Mouse (Mus musculus) megakaryocyte progenitor cell, adult 5-6 weeks (primary cell): ENCODE data around the gene Dact3. TPM values are rescaled to one million over a fixed set of nuclear protein-coding genes. Genes with fewer than 3 reads are reported as not detected.

Experiments used
- total RNA-seq, 2 experiments: library from RNA; stranded (forward) in 1 of 2; stranded (reverse) in 1 of 2; fragments of 157-497, 149-512 nt in 1 of 2; fragments of 200-1000 nt in 1 of 2; gene quantifications; 2 replicates each; pipeline versions ENCODE4 v1.2.3 to v1.2.4; 2015 to 2017

The Dact3 gene
- total RNA-seq, 2 experiments from 2014 or later: 0.04 TPM; not detected in 1

Other genes with a start within 250 kb of the Dact3 start
- not detected in 2 replicates for gene Ceacam15, start 199.6 kb upstream of the Dact3 start, total RNA-seq (2015)
- not detected in 2 replicates for gene Ceacam15, start 199.6 kb upstream of the Dact3 start, total RNA-seq (2017)
- not detected in 2 replicates for gene Ceacam9, start 153.4 kb upstream of the Dact3 start, total RNA-seq (2015)
- not detected in 2 replicates for gene Ceacam9, start 153.4 kb upstream of the Dact3 start, total RNA-seq (2017)
- 162 and 164 TPM in 2 replicates for gene Ap2s1, start 136.9 kb upstream of the Dact3 start, total RNA-seq (2015)
- 73.9 and 88.7 TPM in 2 replicates for gene Ap2s1, start 136.9 kb upstream of the Dact3 start, total RNA-seq (2017)
- gene Slc1a5, start 94.0 kb upstream of the Dact3 start, total RNA-seq (2015): 73.2 and 79.5 TPM in 2 replicates
- 39.1 and 48.3 TPM in 2 replicates for gene Slc1a5, start 94.0 kb upstream of the Dact3 start, total RNA-seq (2017)
- gene Strn4, start 59.4 kb upstream of the Dact3 start, total RNA-seq (2015): 28.2 and 39.0 TPM in 2 replicates
- gene Strn4, start 59.4 kb upstream of the Dact3 start, total RNA-seq (2017): 40.0 and 43.5 TPM in 2 replicates
- 11.5 and 13.1 TPM in 2 replicates for gene Fkrp, start 58.6 kb upstream of the Dact3 start, total RNA-seq (2015)
- gene Fkrp, start 58.6 kb upstream of the Dact3 start, total RNA-seq (2017): 9.8 and 14.3 TPM in 2 replicates
- 6.2 and 8.8 TPM in 2 replicates for gene Prkd2, start 32.4 kb upstream of the Dact3 start, total RNA-seq (2015)
- gene Prkd2, start 32.4 kb upstream of the Dact3 start, total RNA-seq (2017): 6.0 and 8.8 TPM in 2 replicates
- gene Gng8, start 16.5 kb downstream of the Dact3 start, total RNA-seq (2015): not detected in 2 replicates
- gene Gng8, start 16.5 kb downstream of the Dact3 start, total RNA-seq (2017): not detected in 2 replicates
- 2.1 and 2.6 TPM in 2 replicates for gene Ptgir, start 31.2 kb downstream of the Dact3 start, total RNA-seq (2015)
- 1.8 and 4.0 TPM in 2 replicates for gene Ptgir, start 31.2 kb downstream of the Dact3 start, total RNA-seq (2017)
- gene Calm3, start 48.8 kb downstream of the Dact3 start, total RNA-seq (2015): 125 and 150 TPM in 2 replicates
- 419 and 440 TPM in 2 replicates for gene Calm3, start 48.8 kb downstream of the Dact3 start, total RNA-seq (2017)
- not detected in 2 replicates for gene Pnmal2, start 69.4 kb downstream of the Dact3 start, total RNA-seq (2015)
- 0.20 TPM in 1 of 2 replicates, not detected in the other for gene Pnmal2, start 69.4 kb downstream of the Dact3 start, total RNA-seq (2017)
- gene Pnmal1, start 84.4 kb downstream of the Dact3 start, total RNA-seq (2015): not detected in 2 replicates
- not detected in 2 replicates for gene Pnmal1, start 84.4 kb downstream of the Dact3 start, total RNA-seq (2017)
- 0.67 TPM in 1 of 2 replicates, not detected in the other for gene Gm42372, start 107.8 kb downstream of the Dact3 start, total RNA-seq (2015)
- gene Gm42372, start 107.8 kb downstream of the Dact3 start, total RNA-seq (2017): 0.20 TPM in 1 of 2 replicates, not detected in the other
- gene Ccdc8, start 117.4 kb downstream of the Dact3 start, total RNA-seq (2015): 1.1 and 1.3 TPM in 2 replicates
- gene Ccdc8, start 117.4 kb downstream of the Dact3 start, total RNA-seq (2017): 3.8 and 6.0 TPM in 2 replicates
- gene Ppp5c, start 152.6 kb downstream of the Dact3 start, total RNA-seq (2015): 74.8 and 80.5 TPM in 2 replicates
- gene Ppp5c, start 152.6 kb downstream of the Dact3 start, total RNA-seq (2017): 68.3 and 78.9 TPM in 2 replicates
- 1.6 and 2.1 TPM in 2 replicates for gene Hif3a, start 187.1 kb downstream of the Dact3 start, total RNA-seq (2015)
- gene Hif3a, start 187.1 kb downstream of the Dact3 start, total RNA-seq (2017): 0.21 and 0.78 TPM in 2 replicates
- 0.02 TPM in 1 of 2 replicates, not detected in the other for gene Psg16, start 198.7 kb downstream of the Dact3 start, total RNA-seq (2015)
- gene Psg16, start 198.7 kb downstream of the Dact3 start, total RNA-seq (2017): 0.25 TPM in 1 of 2 replicates, not detected in the other